Mouse (Mus musculus) ZHBTc4 (cell line): ENCODE data around the gene Ncoa5.

Experiments
- DNase-seq: peaks from one replicate; pipeline ENCODE4 v3.0.0-alpha.2; 2011; ENCODE audit warnings: low read depth, low spot score

The Ncoa5 gene

DNA sequence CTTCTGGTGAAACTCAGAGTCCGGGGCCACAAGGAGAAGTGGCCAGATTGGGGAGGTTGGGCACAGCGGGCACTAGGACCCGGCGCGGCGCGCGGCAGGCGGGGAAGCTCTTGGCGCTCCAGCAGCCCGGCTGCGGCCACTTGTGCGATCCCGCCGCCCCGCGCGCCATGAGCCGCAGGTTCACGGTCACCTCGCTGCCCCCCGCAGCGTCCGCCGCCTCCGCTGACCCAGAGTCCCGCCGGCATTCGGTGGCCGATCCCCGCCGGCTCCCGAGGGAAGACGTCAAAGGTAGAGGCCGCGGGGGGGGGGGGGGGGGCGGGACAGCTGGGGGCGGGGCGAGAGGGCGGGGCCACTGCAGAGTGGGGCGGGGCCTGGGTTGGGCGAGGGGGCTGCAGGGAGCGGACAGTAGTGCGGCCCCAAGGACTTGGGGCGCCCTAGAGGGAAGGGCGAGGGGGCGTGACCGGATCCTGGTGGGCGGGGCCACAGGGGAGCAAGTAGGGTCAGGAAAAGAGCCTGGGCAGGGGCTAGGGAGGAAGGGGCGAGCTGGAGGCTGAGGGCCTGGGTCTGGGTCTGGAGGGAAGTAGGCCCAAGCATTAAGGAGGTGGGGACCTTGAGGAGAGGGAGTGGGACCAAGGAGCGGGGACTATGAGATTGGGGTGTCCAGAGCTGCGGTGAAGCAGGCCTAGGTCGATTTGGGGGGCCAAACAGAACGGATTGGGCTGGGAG lies 73.8 kb downstream of the Ncoa5 start, which contains the start of gene Slc12a5:
Slc12a5 (plus strand) TSS at position 87 of the 726 bp plus-strand sequence.
- peak; percentile 77 for DNase-seq

DNA sequence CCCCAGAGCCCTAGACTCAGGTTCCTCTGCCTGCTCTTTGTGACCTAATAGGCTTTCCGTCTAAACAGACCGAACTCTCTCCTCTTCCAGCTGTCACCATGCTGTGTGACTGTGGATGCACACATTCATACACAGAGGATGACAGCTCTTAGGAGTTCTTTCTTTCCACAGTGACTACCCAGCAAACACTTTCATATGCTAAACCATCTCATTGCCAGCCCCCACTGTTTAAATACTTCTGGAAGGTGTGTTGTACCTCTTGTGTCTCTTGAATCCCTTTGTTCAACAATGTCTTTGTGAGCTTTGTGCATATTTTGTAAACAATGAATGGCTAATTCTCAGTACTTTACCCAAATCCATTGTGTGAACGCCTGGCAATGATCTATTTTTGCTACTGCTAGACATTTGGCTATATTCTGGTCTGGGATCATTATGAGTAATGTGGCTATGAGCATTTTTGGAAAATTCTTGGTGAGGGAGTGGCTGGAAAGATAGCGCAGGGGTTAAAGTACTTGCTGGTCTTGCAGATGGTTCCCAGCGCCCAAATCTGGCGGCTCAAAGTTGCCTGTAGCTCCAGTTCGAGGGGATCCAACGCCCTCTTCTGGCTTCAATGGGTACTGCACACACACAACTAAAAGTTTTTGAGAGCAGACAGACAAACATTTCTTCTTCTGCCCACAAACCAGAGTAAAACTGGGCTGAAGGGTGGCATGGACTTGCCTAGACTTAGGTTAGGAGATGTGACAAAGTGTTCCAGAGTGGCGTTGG lies 76.9 kb downstream of the Ncoa5 start:
- DNase-seq, result peak; percentile 93

DNA sequence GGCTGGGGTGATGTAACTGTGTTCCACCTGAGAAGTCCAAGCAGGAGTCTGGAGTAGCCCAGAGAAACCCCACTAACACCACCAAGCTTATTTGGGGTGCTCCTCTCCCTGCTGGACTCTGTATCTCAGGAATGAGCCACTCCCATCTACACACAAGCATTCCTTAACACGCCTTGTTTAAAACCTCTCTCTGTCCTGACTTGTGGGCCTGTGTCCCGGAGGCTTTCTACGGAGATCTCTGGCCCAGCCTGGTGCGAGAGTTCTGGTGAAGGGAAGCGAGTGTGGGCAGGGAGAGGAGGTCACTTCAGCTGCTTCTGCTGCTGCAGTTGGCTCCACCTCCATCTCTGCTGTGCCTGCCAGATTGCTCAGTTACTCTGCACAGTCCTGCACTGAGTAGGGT lies 78.5 kb downstream of the Ncoa5 start:
- DNase-seq, result peak; percentile 55

DNA sequence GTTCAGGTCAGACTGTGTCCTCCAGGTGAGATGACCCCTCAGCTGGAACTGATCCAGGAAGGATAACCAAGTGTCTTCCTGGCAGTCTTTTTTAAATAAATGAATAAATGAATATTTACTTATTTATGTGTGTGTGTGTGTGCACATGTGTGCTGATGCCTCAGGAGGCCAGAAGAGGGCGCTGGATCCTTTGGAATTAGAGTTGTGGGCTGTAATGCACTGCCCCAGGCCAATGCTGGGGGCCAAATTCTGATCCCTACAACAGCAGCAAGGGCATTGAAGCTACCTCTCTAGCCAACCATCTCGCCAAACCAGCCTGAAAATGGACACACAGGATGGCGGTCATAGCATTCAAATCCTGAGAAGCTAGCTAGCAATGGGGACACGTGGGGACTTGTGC lies 78.9 kb downstream of the Ncoa5 start:
- DNase-seq, result peak; percentile 63

DNA sequence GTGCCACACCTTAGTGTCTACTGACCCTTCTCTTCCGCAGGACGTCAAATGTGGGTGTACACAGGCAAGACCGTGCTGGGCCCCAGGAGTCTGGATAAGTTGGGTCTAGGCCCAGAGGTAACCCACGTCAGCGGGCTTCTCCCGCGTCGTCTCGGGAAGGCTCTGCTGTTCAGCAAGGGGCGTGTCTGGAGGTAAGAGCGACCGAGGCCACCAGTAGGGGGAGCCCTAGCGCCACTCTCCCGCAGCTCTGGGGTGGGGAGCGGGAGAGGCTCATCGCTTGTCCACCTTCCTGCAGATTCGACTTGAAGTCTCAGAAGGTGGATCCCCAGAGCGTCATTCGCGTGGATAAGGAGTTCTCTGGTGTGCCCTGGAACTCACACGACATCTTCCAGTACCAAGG lies 81.4 kb downstream of the Ncoa5 start:
- DNase-seq, result peak; percentile 92

DNA sequence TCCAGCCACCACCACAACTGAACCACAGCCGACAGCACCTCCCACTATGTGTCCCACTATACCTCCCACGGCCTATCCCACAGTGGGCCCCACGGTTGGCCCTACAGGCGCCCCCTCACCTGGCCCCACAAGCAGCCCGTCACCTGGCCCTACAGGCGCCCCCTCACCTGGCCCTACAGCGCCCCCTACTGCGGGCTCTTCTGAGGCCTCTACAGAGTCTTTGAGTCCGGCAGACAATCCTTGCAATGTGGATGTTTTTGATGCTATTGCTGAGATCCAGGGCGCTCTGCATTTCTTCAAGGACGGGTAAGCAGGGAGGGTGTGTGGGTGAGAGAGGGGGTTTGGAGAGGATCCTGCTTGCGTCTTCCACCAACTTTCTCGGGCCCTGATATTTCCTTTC lies 82.2 kb downstream of the Ncoa5 start:
- peak; percentile 55 for DNase-seq

DNA sequence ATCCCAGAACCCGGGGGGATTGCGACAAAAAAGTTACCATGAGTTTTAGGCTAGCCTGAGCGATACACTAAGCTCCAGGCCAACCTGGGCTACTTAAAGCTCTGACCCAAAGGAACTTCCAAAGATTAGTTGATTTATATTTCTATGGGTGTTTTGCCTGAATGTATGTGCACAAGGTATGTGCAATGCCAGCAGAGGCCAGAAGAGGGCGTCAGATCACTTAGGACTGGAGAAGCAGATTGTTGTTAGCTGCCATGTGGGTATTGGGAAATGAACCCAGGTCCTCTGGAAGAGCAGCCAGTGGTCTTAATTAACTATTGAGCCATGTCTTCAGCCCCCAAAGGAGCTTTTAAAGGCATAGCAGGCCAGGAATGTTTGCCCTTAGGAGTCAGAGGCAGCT lies 82.9 kb downstream of the Ncoa5 start:
- DNase-seq, result peak; percentile 83

DNA sequence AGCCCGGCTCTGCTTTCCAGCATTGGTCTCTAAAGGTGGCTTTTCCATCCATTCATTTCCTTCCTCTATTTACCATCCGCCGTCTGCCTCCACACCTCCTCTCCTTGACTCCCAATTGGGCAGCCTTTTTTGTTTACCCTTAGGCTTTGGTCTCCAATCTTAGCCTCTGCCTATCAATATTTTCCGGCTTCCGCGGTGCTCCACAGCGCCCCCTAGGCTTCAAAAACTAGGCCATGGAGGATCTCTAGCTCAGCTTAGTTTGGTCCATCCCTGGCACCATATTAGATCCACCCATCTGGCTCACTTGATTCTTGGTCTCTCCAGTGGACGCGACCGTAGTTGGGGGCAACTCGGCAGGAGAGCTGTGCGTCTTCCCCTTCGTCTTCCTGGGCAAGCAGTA lies 84.2 kb downstream of the Ncoa5 start:
- peak; percentile 73 for DNase-seq
